Mouse (Mus musculus): ENCODE results near the gene Fxn. TPM values are rescaled to one million over a fixed set of nuclear protein-coding genes. Genes with fewer than 3 reads are reported as not detected.
A peak's percentile ranks its signal among the peaks of the same experiment; 100 is the strongest.

The Fxn gene
- total RNA-seq, 2 experiments from 2014 or later, result 20.0 to 26.4 TPM

DNA sequence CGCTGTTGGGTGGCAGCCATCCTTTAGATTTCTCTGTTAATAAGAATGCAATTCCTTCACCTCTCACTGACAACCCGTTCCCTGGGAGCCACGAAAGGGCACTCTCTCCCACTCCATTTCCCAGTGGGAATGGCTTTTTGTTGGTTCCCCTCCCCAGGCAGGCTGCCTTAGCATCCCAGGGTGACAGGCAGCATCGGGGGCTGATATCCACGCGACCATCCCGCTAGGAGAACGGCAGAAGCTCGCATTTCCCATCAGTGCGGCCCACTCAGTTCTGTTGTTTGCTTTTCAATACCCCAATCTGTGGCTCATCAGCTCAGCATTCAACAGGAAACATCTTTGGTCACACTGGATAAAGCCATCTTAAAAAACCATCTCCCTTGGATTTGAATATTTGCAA lies 21.8 kb upstream of the Fxn start:
- no peak for ATAC-seq (replicated peaks; ENCODE audit: low FRiP score, poor library complexity, severe bottlenecking)

DNA sequence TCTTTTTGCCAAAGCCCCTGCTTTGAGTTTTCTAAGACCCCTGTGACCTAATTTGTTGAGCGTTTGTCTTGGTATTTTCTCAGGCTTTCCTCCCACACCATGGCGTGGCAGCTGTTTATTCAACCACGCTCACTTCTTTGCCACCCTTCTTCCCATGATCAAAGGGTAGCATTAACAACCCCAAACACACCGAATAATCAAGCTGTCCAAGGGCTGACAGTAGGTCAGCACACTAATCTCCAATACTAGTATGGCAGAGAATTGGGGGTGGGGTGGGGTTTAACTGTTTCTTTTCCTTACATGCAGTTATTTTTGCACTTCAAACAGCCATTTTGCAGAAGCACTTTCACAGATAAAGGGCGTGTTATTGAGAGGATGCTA lies 21.4 kb upstream of the Fxn start:
- ATAC-seq (replicated peaks; ENCODE audit: low FRiP score, poor library complexity, severe bottlenecking), result no peak

DNA sequence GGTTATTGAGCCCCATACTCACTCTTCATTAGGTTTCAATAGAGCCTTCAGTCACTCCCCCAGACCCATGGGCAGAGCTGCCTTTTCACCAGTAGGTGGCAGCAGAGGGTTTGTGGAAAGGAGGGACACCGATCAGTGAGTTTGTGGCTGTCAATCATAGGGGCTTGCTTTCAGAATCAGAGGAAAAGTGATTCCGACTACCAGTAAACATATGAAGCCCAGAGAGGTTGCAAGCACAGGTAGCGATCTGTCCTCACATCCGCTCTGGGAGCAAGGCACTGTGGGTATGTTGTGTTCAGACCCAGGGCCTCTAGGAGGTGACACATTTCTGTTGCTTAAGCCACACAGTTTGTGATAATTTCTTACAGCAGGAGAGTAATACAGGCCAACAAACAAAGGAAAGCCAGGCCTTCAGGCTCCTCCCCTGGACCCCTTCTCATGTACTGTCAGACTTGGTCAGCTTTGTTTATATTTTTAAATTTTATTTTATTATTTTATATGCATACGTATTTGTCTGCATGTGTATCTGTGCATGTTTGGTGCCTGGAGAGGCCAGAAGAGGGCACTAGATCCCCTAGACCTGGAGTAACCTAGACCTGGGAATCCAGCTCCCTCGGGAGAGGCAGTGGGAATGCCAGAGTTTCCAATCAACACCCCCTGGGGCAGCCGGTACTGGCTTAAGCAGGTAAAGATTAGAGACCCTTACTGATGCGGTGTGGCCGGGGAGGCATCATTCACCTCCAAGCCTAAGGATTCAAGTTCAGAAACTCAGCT lies 20.8 kb upstream of the Fxn start:
- ATAC-seq (replicated peaks; ENCODE audit: low FRiP score, poor library complexity, severe bottlenecking), result peak; percentile 58; the same call in 1 of the 2 replicates

- no peak for ATAC-seq (replicated peaks; ENCODE audit: low FRiP score, poor library complexity, severe bottlenecking)
Measured at GRCm38 (mm10) chr19:24293537-24293936, 13.1 kb upstream of the Fxn start.

GRCm38 (mm10) chr19:24284187-24284586 lies 3.8 kb upstream of the Fxn start:
- no peak for ATAC-seq (replicated peaks; ENCODE audit: low FRiP score, poor library complexity, severe bottlenecking)

GRCm38 (mm10) chr19:24281288-24281980 lies 1.0 kb upstream of the Fxn start:
- no peak for ATAC-seq (replicated peaks; ENCODE audit: low FRiP score, poor library complexity, severe bottlenecking)

DNA sequence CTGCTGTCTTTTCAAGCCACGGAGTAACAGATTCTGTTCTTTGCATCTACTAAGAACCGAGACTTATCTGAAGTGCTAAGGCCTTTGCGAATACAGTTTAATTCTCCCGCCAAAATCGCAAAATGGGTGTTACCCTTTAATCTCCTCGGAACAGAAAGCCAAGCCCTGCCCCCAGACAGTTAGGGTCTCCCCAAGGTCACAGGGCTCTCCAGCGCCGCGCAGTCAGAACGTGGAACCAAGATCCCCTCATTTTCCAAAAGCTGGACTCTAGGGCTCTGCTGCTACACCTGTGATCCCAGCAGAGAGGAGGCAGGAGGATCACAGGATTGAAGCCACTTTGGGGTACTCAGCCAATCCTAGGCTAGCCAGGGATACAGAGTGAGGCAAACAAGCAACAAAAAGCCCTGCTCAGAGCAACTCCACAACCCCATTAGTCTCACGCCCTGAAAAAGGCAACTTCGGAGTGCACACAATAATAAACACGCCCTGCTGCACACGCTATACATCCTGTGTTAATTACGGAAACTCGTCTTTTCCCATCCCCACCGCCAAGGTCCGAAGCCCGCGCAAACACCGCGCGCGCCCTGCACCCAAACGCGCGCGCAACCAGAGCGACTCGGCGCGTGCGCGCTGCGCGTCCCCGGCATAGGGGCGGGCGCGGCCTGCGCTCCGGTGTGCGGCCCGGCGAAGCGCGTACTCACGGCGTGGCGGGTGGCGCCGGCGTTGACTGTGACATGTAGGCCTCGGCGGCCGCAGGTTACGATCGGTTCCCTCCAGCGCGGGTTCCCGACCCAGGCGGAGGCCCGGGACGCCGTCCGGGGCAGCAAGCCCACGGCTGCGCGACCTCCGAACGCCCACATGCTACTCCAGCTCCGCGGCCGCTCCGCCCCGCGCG lies 452 bp downstream of the Fxn start:
- peak; percentile 71 for ATAC-seq (replicated peaks; ENCODE audit: low FRiP score, poor library complexity, severe bottlenecking)

GRCm38 (mm10) chr19:24278859-24279258 lies 1.5 kb downstream of the Fxn start:
- no peak for ATAC-seq (replicated peaks; ENCODE audit: low FRiP score, poor library complexity, severe bottlenecking)

- peak; percentile 44; the same call in 1 of the 2 replicates for ATAC-seq (replicated peaks; ENCODE audit: low FRiP score, poor library complexity, severe bottlenecking)
Measured at GRCm38 (mm10) chr19:24274281-24274680, 6.1 kb downstream of the Fxn start.

- peak; percentile 92 for ATAC-seq (replicated peaks; ENCODE audit: low FRiP score, poor library complexity, severe bottlenecking)
Measured at GRCm38 (mm10) chr19:24271746-24272426, 8.5 kb downstream of the Fxn start.

DNA sequence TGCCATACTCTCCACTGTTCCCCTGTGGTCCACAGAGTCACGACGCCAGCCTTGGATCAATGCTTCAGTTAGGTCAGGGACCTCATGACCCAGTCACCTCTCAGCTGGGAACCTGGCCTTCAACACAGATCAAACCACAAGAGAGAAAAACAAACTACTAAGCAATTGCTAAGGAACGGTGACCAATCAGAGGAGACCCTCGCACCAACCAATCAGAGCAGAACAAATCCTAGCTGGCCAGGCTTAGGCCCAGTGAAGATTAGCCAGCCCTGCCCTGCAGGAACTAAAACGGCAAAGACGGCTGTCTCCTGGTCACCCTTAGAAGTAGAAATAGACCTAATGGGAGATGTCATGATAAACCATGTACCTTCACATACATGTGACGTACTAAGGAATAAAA lies 9.1 kb downstream of the Fxn start:
- ATAC-seq (replicated peaks; ENCODE audit: low FRiP score, poor library complexity, severe bottlenecking), result no peak

DNA sequence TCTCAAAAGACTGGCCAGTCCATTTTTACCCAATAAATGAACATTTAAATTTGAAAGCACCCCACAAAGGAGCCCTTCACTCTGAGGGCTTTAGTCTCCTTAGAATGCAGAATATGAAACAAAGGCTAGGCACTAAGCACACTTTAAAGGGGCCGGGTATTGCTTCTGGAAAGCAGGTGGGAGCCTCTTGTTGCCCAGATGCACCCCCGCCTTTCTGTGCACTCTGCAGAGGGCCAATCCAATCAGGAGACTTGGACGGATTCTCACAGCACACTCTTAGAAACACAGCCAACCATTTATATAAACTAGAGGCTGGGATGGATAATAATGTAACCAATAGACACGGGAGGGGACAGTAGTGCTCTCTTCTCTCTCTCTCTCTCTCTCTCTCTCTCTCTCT lies 11.9 kb downstream of the Fxn start:
- ATAC-seq (replicated peaks; ENCODE audit: low FRiP score, poor library complexity, severe bottlenecking), result no peak

DNA sequence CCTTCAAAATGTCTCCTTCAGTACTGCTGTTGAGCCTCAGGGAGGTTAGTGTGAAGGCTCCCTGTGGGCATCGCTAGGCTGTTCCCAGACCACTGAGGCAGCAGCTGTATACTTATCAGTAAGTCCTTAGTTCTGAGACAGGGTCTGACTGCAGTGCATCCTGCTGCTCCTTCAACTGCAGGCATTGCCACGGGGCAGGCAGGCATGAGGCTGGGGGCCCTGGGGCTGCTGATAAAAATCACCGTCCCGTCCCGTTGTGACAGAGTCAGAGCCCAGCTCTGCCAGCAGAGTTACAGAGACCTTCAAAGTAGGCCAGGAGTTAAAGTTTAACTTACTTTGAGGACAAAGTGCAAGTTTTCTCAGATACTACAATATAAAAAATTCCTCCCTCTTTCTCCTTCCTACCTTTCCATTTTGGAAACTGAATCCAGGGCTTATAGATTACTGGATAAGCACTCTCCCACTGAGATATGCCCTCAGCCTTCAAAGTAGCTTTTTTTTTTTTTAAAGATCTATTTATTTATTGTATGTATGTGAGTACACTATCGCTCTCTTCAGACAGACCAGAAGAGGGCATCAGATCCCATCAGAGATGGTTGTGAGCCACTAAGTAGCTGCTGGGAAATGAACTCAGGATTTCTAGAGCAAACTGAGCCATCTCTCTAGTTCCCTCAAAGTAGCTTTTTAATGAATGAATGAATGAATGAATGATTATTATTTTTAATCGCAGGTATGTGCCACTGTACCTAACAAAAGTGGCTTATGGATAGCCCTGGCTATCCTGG lies 14.2 kb downstream of the Fxn start:
- no peak for ATAC-seq (replicated peaks; ENCODE audit: low FRiP score, poor library complexity, severe bottlenecking)

DNA sequence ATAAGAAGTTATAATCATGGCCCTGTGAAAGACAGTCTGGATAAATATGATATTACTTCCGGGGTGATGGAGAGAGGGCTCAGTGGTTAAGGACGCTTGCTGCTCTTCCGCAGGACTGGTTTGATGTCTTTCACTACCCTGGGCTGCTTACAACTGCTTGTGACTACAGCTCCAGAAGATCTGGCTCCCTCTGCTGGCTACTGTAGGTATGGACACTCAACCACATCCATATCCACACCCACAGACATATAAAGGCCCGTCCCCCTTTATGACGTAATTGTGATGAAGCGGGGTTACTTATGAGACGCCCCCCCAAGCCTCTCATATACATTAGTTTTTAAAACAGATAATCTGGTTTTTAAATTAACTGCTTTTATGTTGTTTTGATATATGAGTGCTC lies 15.4 kb downstream of the Fxn start:
- ATAC-seq (replicated peaks; ENCODE audit: low FRiP score, poor library complexity, severe bottlenecking), result peak; percentile 91

DNA sequence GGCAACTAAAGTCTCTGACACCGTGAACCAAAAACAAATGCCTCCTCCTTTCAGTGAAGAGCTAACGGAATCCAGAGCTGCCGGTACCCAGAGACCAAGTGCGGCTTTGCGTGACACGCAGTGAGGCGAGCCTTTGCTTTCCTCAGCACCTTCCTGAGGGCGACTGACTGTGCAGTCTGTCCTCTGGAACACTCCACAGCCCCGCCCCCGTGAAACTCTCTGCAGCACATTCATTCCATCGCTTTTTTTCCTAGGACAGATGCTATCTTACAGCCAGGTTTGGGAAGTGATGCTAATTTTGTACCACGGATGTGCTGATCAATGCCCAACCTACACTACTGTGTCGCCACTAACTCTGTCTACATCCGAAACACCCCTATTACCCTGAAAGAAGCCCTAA lies 17.7 kb downstream of the Fxn start:
- ATAC-seq (replicated peaks; ENCODE audit: low FRiP score, poor library complexity, severe bottlenecking), result no peak

GRCm38 (mm10) chr19:24259390-24260351 lies 20.7 kb downstream of the Fxn start:
- no peak for ATAC-seq (replicated peaks; ENCODE audit: low FRiP score, poor library complexity, severe bottlenecking)

GRCm38 (mm10) chr19:24258368-24258767 lies 22.0 kb downstream of the Fxn start:
- no peak for ATAC-seq (replicated peaks; ENCODE audit: low FRiP score, poor library complexity, severe bottlenecking)

GRCm38 (mm10) chr19:24257962-24258361 lies 22.4 kb downstream of the Fxn start:
- ATAC-seq (replicated peaks; ENCODE audit: low FRiP score, poor library complexity, severe bottlenecking), result no peak

All from erythroid progenitor cell, adult 5-6 weeks (primary cell).